Mouse (Mus musculus) midbrain, postnatal 0 days (tissue): Measurements from ENCODE around the gene Cwc25. TPM values are rescaled to one million over a fixed set of nuclear protein-coding genes. Genes with fewer than 3 reads are reported as not detected.

Source experiments
- ATAC-seq: fragments of 200-750 bp; cut with Nextera tagmentation; 2 replicates; pipeline ENCODE4 v1.8.0; 2017; ENCODE audit warnings: moderate number of reproducible peaks, mild to moderate bottlenecking, moderate TSS enrichment, moderate library complexity; ENCODE audit not compliant: low FRiP score
- DNase-seq: peaks from one replicate; pipeline ENCODE4 v3.0.0-alpha.2; 2015; ENCODE audit warnings: low spot score
- H3K27ac ChIP-seq: fragments of 300-500 bp; sonication (generic); 2 replicates; pipeline ENCODE4 v1.5.1; 2014; ENCODE audit warnings: low read depth, mild to moderate bottlenecking, low read length, mixed read lengths
- H3K27me3 ChIP-seq: fragments of 300-500 bp; sonication (generic); 2 replicates; pipeline ENCODE4 v1.6.1; 2014; ENCODE audit warnings: low read length, control low read depth, mixed read lengths; ENCODE audit not compliant: insufficient read depth
- H3K36me3 ChIP-seq: fragments of 300-500 bp; sonication (generic); 2 replicates; pipeline ENCODE4 v1.6.1; 2014; ENCODE audit warnings: low read length, control low read depth, mixed read lengths; ENCODE audit not compliant: insufficient read depth
- H3K4me1 ChIP-seq: fragments of 300-500 bp; sonication (generic); 2 replicates; pipeline ENCODE4 v1.6.1; 2014; ENCODE audit warnings: mild to moderate bottlenecking, control low read depth, antibody characterized with exemption, low read length, mixed read lengths; ENCODE audit not compliant: insufficient read depth
- H3K4me2 ChIP-seq: fragments of 300-500 bp; sonication (generic); 2 replicates; pipeline ENCODE4 v1.6.1; 2014; ENCODE audit warnings: low read depth, mild to moderate bottlenecking, low read length, mixed read lengths; ENCODE audit not compliant: poor library complexity, severe bottlenecking
- H3K4me3 ChIP-seq: fragments of 300-500 bp; sonication (generic); 2 replicates; pipeline ENCODE4 v1.5.1; 2014; ENCODE audit warnings: low read depth, mild to moderate bottlenecking, low read length, moderate library complexity
- H3K9ac ChIP-seq: fragments of 300-500 bp; sonication (generic); replicated peaks from 2 replicates; pipeline ENCODE4 v1.6.1; 2014; ENCODE audit warnings: mild to moderate bottlenecking, low read length, moderate library complexity, mixed read lengths; ENCODE audit not compliant: poor library complexity, severe bottlenecking
- H3K9me3 ChIP-seq: fragments of 300-500 bp; sonication (generic); 2 replicates; pipeline ENCODE4 v1.6.1; 2016; ENCODE audit warnings: low read length, control low read depth
- CTCF ChIP-seq: IDR thresholded peaks from 2 replicates; pipeline ENCODE4 v1.5.1; 2016; ENCODE audit warnings: antibody characterized with exemption, mild to moderate bottlenecking
- WGBS: fragments of 180-500 bp; shearing (Covaris S2); extraction: QIAGEN DNeasy Blood & Tissue Kit; methylation state at CpG from one replicate; pipeline ENCODE4 v1.1.7; 2014; 5-methylcytosine and 5-hydroxymethylcytosine counted together
- polyA plus RNA-seq: library from polyadenylated mRNA; unstranded; fragments of >200 nt; fragmentation: Nextera tagmentation; extraction: Ambion mirVana; gene quantifications from 2 replicates; pipeline ENCODE4 v1.2.1, GENCODE M21; 2015
- total RNA-seq: library from RNA; depleted of rRNA; stranded (reverse); fragments of >200 nt; gene quantifications from 2 replicates; pipeline ENCODE4 v1.2.3, GENCODE M21; 2014

The Cwc25 gene
- total and polyA plus RNA-seq, 2 experiments from 2014 or later: 12.0 to 16.0 TPM

GRCm38 (mm10) chr11:97728730-97729129, 37.6 kb downstream of the Cwc25 start:
- Histone ChIP-seq H3K4me2 (no peak overlapping the region), H3K4me3 (no peak overlapping the region), H3K27me3 (no peaks in the 10 kb centered on the region), H3K4me1 (no peaks in the 10 kb centered on the region), H3K36me3 (peaks cover 66% of the 10 kb centered on the region), H3K9ac (no peak overlapping the region), H3K27ac (no peak overlapping the region), H3K9me3 (no peaks in the 10 kb centered on the region)
- ATAC-seq: no peak
- 92% methylated on average over 7 of the region's 7 CpGs for WGBS
- no peak for TF ChIP-seq CTCF
- DNase-seq: no peak

GRCm38 (mm10) chr11:97728311-97728710, 38.0 kb downstream of the Cwc25 start:
- peaks cover 70% of the 10 kb centered on the region for H3K36me3 ChIP-seq
- H3K4me2 ChIP-seq: no peak overlapping the region
- no peak overlapping the region for H3K9ac ChIP-seq
- 89% methylated on average over 7 of the region's 7 CpGs for WGBS
- no peaks in the 10 kb centered on the region for H3K4me1 ChIP-seq
- ATAC-seq (no peak), DNase-seq (no peak)
- no peak for TF ChIP-seq CTCF
- no peaks in the 10 kb centered on the region for H3K27me3 ChIP-seq
- H3K4me3 ChIP-seq: no peak overlapping the region
- no peak overlapping the region for H3K27ac ChIP-seq
- H3K9me3 ChIP-seq: no peaks in the 10 kb centered on the region

GRCm38 (mm10) chr11:97723709-97724108, 42.6 kb downstream of the Cwc25 start:
- H3K27me3 ChIP-seq: no peaks in the 10 kb centered on the region
- 91% methylated on average over 7 of the region's 7 CpGs for WGBS
- TF ChIP-seq CTCF: no peak
- H3K9ac ChIP-seq: no peak overlapping the region
- no peak overlapping the region for H3K4me2 ChIP-seq
- peaks cover 82% of the 10 kb centered on the region for H3K36me3 ChIP-seq
- ATAC-seq (no peak), DNase-seq (no peak)
- no peak overlapping the region for H3K27ac ChIP-seq
- H3K9me3 ChIP-seq: no peaks in the 10 kb centered on the region
- H3K4me3 ChIP-seq: no peak overlapping the region
- no peaks in the 10 kb centered on the region for H3K4me1 ChIP-seq

GRCm38 (mm10) chr11:97721338-97721737, 45.0 kb downstream of the Cwc25 start:
- no peak overlapping the region for H3K27ac ChIP-seq
- no peak for ATAC-seq
- no peak for TF ChIP-seq CTCF
- no peak overlapping the region for H3K4me2 ChIP-seq
- H3K9ac ChIP-seq: no peak overlapping the region
- peaks cover 79% of the 10 kb centered on the region for H3K36me3 ChIP-seq
- no peaks in the 10 kb centered on the region for H3K4me1 ChIP-seq
- DNase-seq: no peak
- H3K27me3 ChIP-seq: no peaks in the 10 kb centered on the region
- WGBS: 95% methylated on average over 4 of the region's 4 CpGs
- no peaks in the 10 kb centered on the region for H3K9me3 ChIP-seq
- H3K4me3 ChIP-seq: no peak overlapping the region

- WGBS: 88% methylated on average over 4 of the region's 4 CpGs
- Histone ChIP-seq H3K4me2 (no peak overlapping the region), H3K9ac (no peak overlapping the region), H3K4me3 (no peak overlapping the region), H3K4me1 (no peaks in the 10 kb centered on the region), H3K9me3 (no peaks in the 10 kb centered on the region), H3K27ac (no peak overlapping the region), H3K27me3 (no peaks in the 10 kb centered on the region), H3K36me3 (peaks cover 67% of the 10 kb centered on the region)
- TF ChIP-seq CTCF: no peak
- DNase-seq (no peak), ATAC-seq (no peak)
Observed at GRCm38 (mm10) chr11:97719041-97719440, 47.3 kb downstream of the Cwc25 start.

DNA sequence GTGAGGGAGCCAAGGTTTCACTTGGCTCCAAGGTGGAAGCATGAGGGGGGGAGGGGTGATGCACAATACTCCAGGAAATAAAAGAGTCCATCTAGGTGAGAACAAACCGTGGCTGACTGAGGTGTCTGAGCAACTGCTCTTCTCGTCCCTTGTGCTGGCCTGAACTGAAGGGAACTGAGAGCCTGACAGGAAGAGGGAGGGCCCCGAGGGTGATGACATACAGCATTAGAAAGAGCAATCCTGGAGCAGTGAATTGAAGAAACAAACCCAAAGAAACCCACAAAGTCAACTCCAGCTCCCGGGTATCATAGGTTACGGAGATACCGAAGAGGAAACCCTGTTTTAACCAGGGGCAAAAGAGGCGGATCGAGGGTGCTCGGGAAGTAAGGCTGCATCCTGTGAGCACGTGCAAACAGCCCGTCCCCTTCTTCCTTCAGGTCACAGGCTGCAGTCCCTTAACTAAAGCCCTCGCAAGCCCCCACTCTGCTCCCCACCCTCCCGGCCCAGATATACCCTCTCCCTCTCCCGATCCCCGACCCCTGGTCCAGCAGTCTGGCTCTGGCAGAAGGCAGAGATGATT, 48.0 kb downstream of the Cwc25 start:
- Histone ChIP-seq H3K4me2 (no peak overlapping the region), H3K9ac (no peak overlapping the region), H3K4me3 (no peak overlapping the region), H3K27me3 (no peaks in the 10 kb centered on the region), H3K9me3 (no peaks in the 10 kb centered on the region), H3K27ac (no peak overlapping the region), H3K4me1 (no peaks in the 10 kb centered on the region), H3K36me3 (peaks cover 63% of the 10 kb centered on the region)
- no peak for DNase-seq
- no peak for TF ChIP-seq CTCF
- no peak for ATAC-seq
- WGBS: 87% methylated on average over 15 of the region's 15 CpGs
